Mouse (Mus musculus) cortical plate, adult 2 months (tissue): ENCODE data around the gene Gm17577.
"Not testable (repeated sequence)": the region's sequence is repeated elsewhere in the genome, so short reads cannot be mapped to it uniquely, and the experiment has no call there.

Experiments
- CTCF ChIP-seq: fragments of 200-500 bp; IDR thresholded peaks from 2 replicates; pipeline ENCODE4 v1.5.1; 2011; ENCODE audit warnings: mild to moderate bottlenecking, control low read depth, low read length; ENCODE audit not compliant: insufficient read depth; ENCODE audit errors: extremely low read depth
- POLR2A ChIP-seq: fragments of 200-500 bp; IDR thresholded peaks from 2 replicates; pipeline ENCODE4 v1.6.1; 2011; ENCODE audit warnings: mild to moderate bottlenecking, low read length, control low read depth; ENCODE audit not compliant: insufficient read depth; ENCODE audit errors: extremely low read depth

DNA sequence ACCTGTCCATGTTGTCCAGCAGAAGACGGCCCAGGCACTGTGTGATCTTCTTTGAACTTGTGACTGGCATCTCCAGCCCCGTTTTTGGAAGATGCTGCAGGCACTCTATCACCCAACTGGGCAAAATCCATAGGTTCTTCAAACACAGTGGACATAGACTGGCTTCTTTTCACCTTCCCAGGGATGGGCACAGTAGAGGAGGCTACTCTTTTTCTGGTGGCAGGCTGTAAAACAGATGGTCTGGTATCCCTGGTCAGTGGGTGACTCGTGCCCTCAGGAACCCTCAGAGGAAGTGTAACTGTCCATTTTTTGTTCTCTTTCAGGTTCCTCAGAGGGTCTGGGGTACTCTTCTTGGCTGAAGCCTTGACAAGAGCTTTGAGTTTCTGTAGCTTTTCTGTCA lies at the start of gene Gm17577:
- not testable (repeated sequence) for TF ChIP-seq CTCF, POLR2A
